In genomic region chr8:88376836-88377582, GRCm38 (mm10) we compare ENCODE assay signal across 8 mouse cellular contexts. TPM values are rescaled to one million over a fixed set of nuclear protein-coding genes. Genes with fewer than 3 reads are reported as not detected.
DNase-seq lines count a peak whose midpoint lies in the region; ATAC-seq lines count a peak whose summit lies in the region.

No protein-coding gene starts in this region.

- H3K27ac ChIP-seq in midbrain, embryonic 12.5 days (replicated peaks): no peak overlapping the region
- no peak overlapping the region for H3K27ac ChIP-seq in midbrain, embryonic 10.5 days (replicated peaks)
- no peak overlapping the region for H3K27ac ChIP-seq in hindbrain, embryonic 11.5 days (ENCODE audit: low read depth, low read length)

- 70% methylated on average over 19 of the region's 19 CpGs for WGBS in midbrain, embryonic 12.5 days
- 72% methylated on average over 19 of the region's 19 CpGs for WGBS in midbrain, embryonic 10.5 days
- 67% methylated on average over 19 of the region's 19 CpGs for WGBS in hindbrain, embryonic 11.5 days

- intact Hi-C loops in left cerebral cortex, postnatal 14 days (cut with DNase I): no loop called here

- no peaks in the 10 kb centered on the region for H3K36me3 ChIP-seq in midbrain, embryonic 12.5 days
- H3K36me3 ChIP-seq in midbrain, embryonic 10.5 days: no peaks in the 10 kb centered on the region
- H3K36me3 ChIP-seq in hindbrain, embryonic 11.5 days (ENCODE audit: control insufficient read depth, insufficient read depth, low read length): no peaks in the 10 kb centered on the region

- no peak overlapping the region for H3K9ac ChIP-seq in midbrain, embryonic 12.5 days (replicated peaks)
- no peak overlapping the region for H3K9ac ChIP-seq in hindbrain, embryonic 11.5 days (ENCODE audit: low read depth, low read length)

- peak; percentile 44; the same call in 1 of the 2 replicates for ATAC-seq in midbrain, embryonic 12.5 days (ENCODE audit: low FRiP score, low read depth)
- ATAC-seq in hindbrain, embryonic 11.5 days (ENCODE audit: low FRiP score): peak; percentile 45; the same call in 1 of the 2 replicates
- ATAC-seq in monocyte, adult 5-6 weeks (replicated peaks; ENCODE audit: insufficient number of reproducible peaks, low FRiP score, low TSS enrichment, poor library complexity, severe bottlenecking): no peak

- peaks cover 22% of the 10 kb centered on the region for H3K4me1 ChIP-seq in midbrain, embryonic 12.5 days
- H3K4me1 ChIP-seq in midbrain, embryonic 10.5 days: peaks cover 23% of the 10 kb centered on the region
- H3K4me1 ChIP-seq in hindbrain, embryonic 11.5 days (replicated peaks; ENCODE audit: control insufficient read depth, insufficient read depth, low read length): 0 out of 2 replicates have a peak, but pooled peaks cover 4% of the 10 kb centered on the region

- no peak overlapping the region for H3K4me3 ChIP-seq in midbrain, embryonic 12.5 days
- H3K4me3 ChIP-seq in midbrain, embryonic 10.5 days: no peak overlapping the region
- no peak overlapping the region for H3K4me3 ChIP-seq in hindbrain, embryonic 11.5 days (ENCODE audit: low read depth, low read length)

- no peaks in the 10 kb centered on the region for H3K9me3 ChIP-seq in midbrain, embryonic 12.5 days
- no peaks in the 10 kb centered on the region for H3K9me3 ChIP-seq in midbrain, embryonic 10.5 days (replicated peaks)
- H3K9me3 ChIP-seq in hindbrain, embryonic 11.5 days (ENCODE audit: control insufficient read depth, low read length): no peaks in the 10 kb centered on the region

- no peak overlapping the region for H3K4me2 ChIP-seq in midbrain, embryonic 12.5 days (replicated peaks)
- H3K4me2 ChIP-seq in hindbrain, embryonic 11.5 days (replicated peaks; ENCODE audit: low read depth, low read length): no peak overlapping the region

- DNase-seq in embryo, embryonic 11 days: peak; percentile 35
- DNase-seq in embryo, embryonic 10 days (ENCODE audit: low spot score): no peak
- DNase-seq in midbrain, embryonic 10.5 days (ENCODE audit: low spot score): no peak
- peak; percentile 24 for DNase-seq in hindbrain, embryonic 11.5 days (ENCODE audit: low spot score)
- DNase-seq in left cerebral cortex, postnatal 14 days (ENCODE audit: low spot score in 2 of 2): peak; percentile 64 to 80
- peak; percentile 70 for DNase-seq in right cerebral cortex, postnatal 14 days

- H3K27me3 ChIP-seq in midbrain, embryonic 12.5 days: no peaks in the 10 kb centered on the region
- peaks cover 23% of the 10 kb centered on the region; the same call in 1 of the 2 replicates for H3K27me3 ChIP-seq in midbrain, embryonic 10.5 days (ENCODE audit: low read depth, poor library complexity, severe bottlenecking)
- H3K27me3 ChIP-seq in hindbrain, embryonic 11.5 days (ENCODE audit: control insufficient read depth, insufficient read depth, low read length): 0 out of 2 replicates have a peak, but pooled peaks cover 2% of the 10 kb centered on the region

RNA-seq across cellular contexts. Expression of gene Brd7, which starts 15.0 kb away (rescaled TPM):
- 83.9 and 95.5 TPM in 2 replicates for polyA plus RNA-seq in midbrain, embryonic 12.5 days (2016; fragmentation: Nextera tagmentation; extraction: Ambion mirVana)
- polyA plus RNA-seq in midbrain, embryonic 10.5 days (2016; fragmentation: Nextera tagmentation; extraction: Ambion mirVana): 76.9 and 82.6 TPM in 2 replicates
- polyA plus RNA-seq in hindbrain, embryonic 11.5 days (2014; fragmentation: Nextera tagmentation; extraction: Ambion mirVana): 77.5 and 82.4 TPM in 2 replicates
- total RNA-seq in left cerebral cortex, postnatal 14 days (2021): 10 to 100 TPM; 60.0 to 60.1 TPM
- 64.0 to 69.8 TPM (median 69.1 TPM) in 3 replicates for total RNA-seq in monocyte, adult 5-6 weeks (2017)

Comparison
In these comparisons a context has a peak if more than half of its experiments do, and no peak if none do; other contexts are left out.
1. DNase-seq: peak in embryo, embryonic 11 days (single experiment), hindbrain, embryonic 11.5 days (single experiment), left cerebral cortex, postnatal 14 days (2 of 2) and right cerebral cortex, postnatal 14 days (single experiment); none in embryo, embryonic 10 days (single experiment) and midbrain, embryonic 10.5 days (single experiment).